Mouse (Mus musculus): ENCODE measurements around the gene Olfr561.

The Olfr561 gene

GRCm38 (mm10) chr7:102770921-102771320 lies at the start of gene Olfr561:
Olfr561 (plus strand) TSS chr7:102771221.
- DNase-seq (ENCODE audit: low read depth, low spot score): no peak

GRCm38 (mm10) chr7:102727391-102727790 lies 43.6 kb upstream of the Olfr561 start, which contains the start of gene Olfr559:
Olfr559 (minus strand) TSS chr7:102727491.
- DNase-seq (ENCODE audit: low read depth, low spot score): no peak

- DNase-seq (ENCODE audit: low read depth, low spot score): no peak
These were observed 37.2 kb upstream of the Olfr561 start for GRCm38 (mm10) chr7:102733793-102734192.

- no peak for DNase-seq (ENCODE audit: low read depth, low spot score)
These were observed 33.3 kb upstream of the Olfr561 start for GRCm38 (mm10) chr7:102737705-102738104.

GRCm38 (mm10) chr7:102752086-102752485 lies 18.9 kb upstream of the Olfr561 start:
- no peak for DNase-seq (ENCODE audit: low read depth, low spot score)

- no peak for DNase-seq (ENCODE audit: low read depth, low spot score)
These were observed 11.8 kb upstream of the Olfr561 start, which contains the start of the genes Olfr560 and Olfr78 for GRCm38 (mm10) chr7:102759266-102759665. Olfr560 (minus strand) TSS chr7:102759366. Olfr78 (minus strand) TSS chr7:102759471.

GRCm38 (mm10) chr7:102803180-102803579 lies 32.2 kb downstream of the Olfr561 start, which contains the start of gene Olfr564:
Olfr564 (plus strand) TSS chr7:102803480.
- no peak for DNase-seq (ENCODE audit: low read depth, low spot score)
